Mouse (Mus musculus): ENCODE measurements around the gene Spata9.

GRCm38 (mm10) chr13:75930660-75931059 lies 36.3 kb upstream of the Spata9 start:
- TF ChIP-seq POLR2A (IDR thresholded peaks at IDR 0.05; ENCODE audit: borderline replicate concordance, extremely low read depth, insufficient read depth, insufficient read length, poor library complexity, severe bottlenecking) (no peak), CTCF (IDR thresholded peaks at IDR 0.05; ENCODE audit: borderline replicate concordance, extremely low read depth, insufficient read depth, insufficient read length) (no peak)

All from brain, embryonic 14.5 days (tissue).